Mouse (Mus musculus) heart, adult 2 months (tissue): ENCODE measurements around the gene Acsl6.

Experiments used
- EP300 ChIP-seq: fragments of 200-500 bp; IDR thresholded peaks from 2 replicates; pipeline ENCODE4 v1.6.1; 2011; ENCODE audit warnings: low read depth, low read length, control low read depth; ENCODE audit not compliant: insufficient read depth
- POLR2A ChIP-seq: fragments of 200-500 bp; IDR thresholded peaks from 2 replicates; pipeline ENCODE4 v1.6.1; 2011; ENCODE audit warnings: mild to moderate bottlenecking, low read depth, low read length, control low read depth; ENCODE audit not compliant: insufficient read depth

GRCm38 (mm10) chr11:54317795-54318194 lies 14.2 kb downstream of the Acsl6 start:
- no peak for TF ChIP-seq POLR2A
- no peak for TF ChIP-seq EP300
